Mouse (Mus musculus): Measurements from ENCODE around the gene Hdac9.

Hdac9 gene

DNA sequence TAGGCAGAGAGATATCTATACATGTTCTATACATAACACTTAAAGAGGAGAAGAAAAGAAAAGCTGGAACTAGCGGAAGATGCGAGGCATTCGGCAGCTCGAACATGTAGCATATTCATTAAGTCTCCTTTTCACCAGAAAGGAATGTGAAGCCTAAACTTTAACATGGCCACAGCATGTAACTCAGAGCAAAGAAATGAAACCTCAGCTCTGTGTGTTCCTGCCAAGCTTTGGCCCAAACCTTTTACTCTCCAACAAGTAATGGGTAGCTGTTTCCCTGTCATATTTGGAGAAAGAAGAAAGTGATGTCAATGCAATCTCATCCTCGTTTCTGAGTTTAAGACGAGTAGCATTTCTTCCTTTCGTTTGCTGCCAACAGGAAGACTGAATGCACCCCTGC is 876.8 kb downstream of the Hdac9 start:
- no peak for DNase-seq

DNA sequence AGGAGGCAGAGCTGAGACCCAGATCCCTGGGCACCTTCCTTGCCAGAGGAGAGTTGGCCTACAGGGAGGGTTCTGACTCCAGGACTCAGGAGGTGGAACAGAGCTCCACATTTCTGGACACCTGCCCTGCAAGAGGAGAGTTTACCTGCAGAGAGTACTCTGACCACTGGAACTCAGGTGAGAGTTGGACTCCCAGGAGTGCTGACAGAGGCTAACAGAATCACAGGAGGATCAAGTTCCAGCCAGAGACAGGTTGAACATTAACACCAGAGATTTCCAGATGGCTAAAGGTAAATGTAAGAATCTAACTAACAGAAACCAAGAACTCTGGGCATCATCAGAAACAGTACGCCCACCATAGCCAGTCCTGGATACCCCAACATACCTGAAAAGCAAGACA is 907.1 kb downstream of the Hdac9 start:
- peak; percentile 3 for DNase-seq
